Mouse (Mus musculus) frontal cortex, postnatal 36 days (tissue): ENCODE results near the gene A630095N17Rik.
"Not testable (repeated sequence)": the region's sequence is repeated elsewhere in the genome, so short reads cannot be mapped to it uniquely, and the experiment has no call there.

Source experiments
- DNase-seq, 2 experiments: peaks; one replicate each; pipeline ENCODE4 v3.0.0; 2022; ENCODE audit warnings: low spot score in 2 of 2

The A630095N17Rik gene

GRCm38 (mm10) chr1:75243411-75243810, 11.5 kb upstream of the A630095N17Rik start:
- no peak for DNase-seq

DNA sequence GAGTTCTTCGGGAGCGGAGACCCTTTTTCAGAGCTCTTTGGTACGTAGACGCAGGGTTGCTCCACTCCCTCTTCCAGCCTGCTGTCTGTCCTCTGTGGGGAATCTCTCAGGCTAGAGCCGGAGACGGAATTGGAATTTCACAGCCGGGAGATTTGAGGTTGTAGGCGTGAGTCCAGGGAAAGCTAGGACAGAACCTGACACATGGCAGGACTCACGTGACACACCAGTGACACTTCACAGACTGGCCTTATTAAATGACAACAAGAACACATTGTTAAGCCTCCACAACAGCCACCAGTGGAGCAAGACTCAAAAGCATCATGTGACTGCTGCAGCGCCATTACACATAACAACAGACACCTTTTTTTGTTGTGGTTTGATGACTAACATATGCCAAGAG, 7.7 kb upstream of the A630095N17Rik start:
- DNase-seq, result no peak

DNA sequence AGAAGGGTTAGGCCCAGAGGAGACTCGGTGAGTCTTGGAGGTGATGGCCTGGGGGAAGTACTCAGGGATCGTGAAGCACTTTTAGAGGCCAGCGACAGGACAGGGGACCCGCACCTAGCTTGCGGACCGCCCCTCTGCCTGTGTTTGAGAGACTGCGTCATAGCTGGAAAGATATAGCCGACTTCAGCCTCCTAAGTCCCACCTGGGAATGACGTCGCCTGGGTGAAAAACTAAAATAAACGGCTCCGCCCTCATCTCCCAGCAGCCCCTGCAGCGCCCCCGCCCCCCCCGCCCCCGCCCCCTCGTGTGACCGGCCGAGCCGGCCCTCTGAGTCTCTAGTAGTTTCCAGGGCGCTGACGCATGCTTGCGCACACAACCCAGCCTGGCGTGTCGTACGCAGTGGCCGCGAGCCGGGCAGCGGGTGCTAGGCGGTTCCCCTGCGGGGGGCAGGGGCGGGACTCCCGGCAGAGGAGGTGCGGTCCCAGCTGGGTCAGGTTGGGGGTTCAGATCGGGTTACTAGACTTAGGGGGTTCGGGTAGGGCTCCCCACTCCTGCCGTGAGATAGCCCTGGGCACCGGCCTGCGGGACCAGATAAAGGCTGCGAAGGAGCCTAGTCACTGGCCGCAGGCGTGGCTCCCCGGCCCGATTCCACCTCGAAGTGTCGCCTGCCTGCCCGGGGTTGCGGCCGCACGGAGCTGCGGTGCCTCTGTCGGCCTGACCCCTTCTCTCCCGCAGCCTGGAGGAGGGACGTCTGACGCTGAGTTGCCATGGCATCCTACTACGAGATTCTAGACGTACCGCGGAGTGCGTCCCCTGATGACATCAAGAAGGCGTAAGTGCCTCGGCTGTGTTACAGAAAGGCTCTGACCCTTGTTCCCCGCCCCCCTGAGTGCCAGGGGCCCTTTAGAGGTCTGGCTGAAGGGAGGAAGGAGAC, 4.5 kb upstream of the A630095N17Rik start, which contains the start of gene Dnajb2:
TSS of gene Dnajb2 (plus strand) at position 290 of the 934 bp plus-strand sequence.
- peak; percentile 82 to 83 for DNase-seq

GRCm38 (mm10) chr1:75234606-75235005, 2.7 kb upstream of the A630095N17Rik start:
- peak; percentile 64 to 79 for DNase-seq

DNA sequence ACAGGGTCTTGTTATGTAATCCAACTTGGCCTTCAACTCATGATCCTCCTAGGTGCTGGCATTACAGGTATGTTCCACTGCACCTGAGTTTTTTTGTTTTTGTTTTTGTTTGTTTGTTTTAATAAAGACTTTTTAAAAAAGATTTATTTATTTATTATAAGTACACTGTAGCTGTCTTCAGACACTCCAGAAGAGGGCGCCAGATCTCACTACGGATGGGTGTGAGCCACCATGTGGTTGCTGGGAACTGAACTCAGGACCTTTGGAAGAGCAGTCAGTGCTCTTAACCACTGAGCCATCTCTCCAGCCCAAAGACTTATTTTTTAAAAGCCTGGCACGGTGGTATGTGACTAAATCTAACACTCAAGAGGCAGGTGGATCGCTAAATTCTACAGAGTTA, 587 bp upstream of the A630095N17Rik start:
- DNase-seq, result not testable (repeated sequence)

DNA sequence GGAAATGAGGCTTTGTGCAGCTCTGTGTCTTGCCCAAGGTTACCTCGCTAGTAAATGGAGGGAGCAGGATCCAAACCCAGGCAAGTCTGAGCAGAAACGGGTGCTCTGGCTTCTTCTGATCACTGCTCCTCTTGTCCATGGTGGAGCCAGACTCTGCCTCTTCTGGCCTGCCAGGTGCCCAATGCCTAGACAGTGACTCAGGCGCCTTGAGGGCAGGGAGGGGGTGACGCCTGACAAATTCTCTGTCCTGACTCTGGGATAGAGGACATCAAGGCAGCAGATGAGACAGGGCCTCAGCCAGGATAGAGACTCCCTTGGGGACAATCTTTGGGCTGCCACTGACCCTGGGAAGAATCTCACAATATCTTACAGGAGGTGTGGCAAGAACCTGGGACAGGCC, 678 bp downstream of the A630095N17Rik start:
- DNase-seq, result no peak

DNA sequence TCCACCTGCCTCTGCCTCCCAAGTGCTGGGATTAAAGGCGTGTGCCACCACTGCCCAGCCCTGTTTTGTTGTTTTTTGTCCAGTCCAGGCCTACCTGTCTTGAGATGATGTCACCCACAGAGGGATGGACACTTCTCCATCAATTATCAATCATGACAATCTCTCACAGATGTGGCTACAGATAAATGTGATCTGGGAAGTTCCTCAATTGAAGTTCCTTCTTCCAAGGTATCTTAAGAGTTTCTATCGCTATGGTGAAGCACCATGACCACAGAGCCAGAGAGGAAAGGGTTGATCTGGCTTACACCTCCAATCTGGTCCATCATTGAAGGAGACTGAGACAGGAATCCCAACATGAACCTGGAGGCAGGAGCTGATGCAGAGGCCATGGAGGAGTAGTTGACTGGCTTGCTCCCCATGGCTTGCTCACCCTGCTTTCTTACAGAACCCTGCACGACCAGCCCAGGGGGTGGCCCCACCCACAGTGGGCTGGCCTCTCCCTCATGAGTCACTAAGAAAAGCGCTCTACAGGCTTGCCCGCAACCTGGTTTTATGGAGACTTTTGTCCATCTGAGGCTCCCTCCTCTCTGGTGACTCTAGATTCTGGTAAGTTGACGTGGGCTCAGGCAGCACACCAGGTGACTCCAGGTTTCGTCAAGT, 1.4 kb downstream of the A630095N17Rik start:
- no peak for DNase-seq

DNA sequence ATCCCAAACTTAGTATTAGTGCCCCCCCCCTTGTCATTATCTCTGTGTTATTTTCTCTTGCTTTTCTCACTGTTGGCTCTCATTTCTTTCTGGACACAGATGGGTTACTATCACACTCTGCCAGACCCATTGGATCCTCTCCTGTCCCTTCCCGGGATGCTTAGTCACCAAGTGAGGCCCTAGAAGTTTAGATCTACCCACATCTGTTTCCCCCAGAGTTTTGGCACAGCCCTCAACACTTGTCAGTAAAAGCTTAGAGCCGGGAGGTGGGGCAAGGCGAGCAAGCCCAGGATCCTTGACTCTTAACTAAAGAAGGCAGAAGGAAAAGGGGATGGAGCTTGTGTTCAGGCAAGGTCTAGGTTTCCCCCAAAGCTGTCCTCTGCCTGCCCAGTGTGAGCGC, 2.7 kb downstream of the A630095N17Rik start:
- DNase-seq, result no peak

GRCm38 (mm10) chr1:75227653-75228052, 4.2 kb downstream of the A630095N17Rik start:
- no peak for DNase-seq

- no peak for DNase-seq
These were observed 5.8 kb downstream of the A630095N17Rik start for GRCm38 (mm10) chr1:75226138-75226537.

GRCm38 (mm10) chr1:75225473-75225872, 6.4 kb downstream of the A630095N17Rik start:
- no peak for DNase-seq

DNA sequence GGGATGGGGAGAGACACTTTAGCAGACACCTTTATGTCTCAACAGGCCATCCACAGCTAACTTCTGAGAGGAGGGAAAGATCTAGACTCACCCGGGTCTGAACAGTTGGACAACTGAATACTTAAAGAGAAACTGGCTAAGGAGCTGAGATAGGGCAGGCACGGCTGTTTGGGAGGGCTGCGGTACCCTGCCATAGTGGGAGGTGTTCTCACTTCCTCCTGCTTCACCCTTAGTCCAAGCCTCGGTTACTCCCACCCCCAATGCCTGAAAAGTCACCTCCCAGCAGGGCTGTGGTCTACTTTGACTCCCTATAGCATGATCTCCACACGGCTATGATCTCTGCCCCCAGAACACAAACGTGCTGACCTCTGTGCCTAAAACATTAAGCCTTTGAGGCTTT, 8.4 kb downstream of the A630095N17Rik start:
- no peak for DNase-seq

DNA sequence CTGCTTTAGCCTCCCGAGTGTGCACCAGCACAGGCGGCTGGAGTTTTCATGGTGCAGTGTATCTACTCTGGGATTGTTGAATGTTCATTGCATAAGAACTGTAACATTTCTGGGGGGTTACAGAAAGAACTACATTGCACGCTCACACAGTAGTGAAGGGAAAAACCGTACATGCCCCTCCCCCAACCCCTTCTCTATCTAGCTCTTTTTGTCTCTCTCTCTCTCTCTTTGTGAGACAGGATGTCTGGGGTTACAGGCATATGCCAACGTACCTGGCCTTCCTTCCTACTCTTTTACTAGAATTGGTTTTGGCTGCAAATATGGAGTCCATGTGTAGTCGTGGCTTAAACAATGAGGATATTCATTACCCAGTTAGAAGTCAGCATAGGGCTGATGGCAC, 9.0 kb downstream of the A630095N17Rik start:
- no peak for DNase-seq

DNA sequence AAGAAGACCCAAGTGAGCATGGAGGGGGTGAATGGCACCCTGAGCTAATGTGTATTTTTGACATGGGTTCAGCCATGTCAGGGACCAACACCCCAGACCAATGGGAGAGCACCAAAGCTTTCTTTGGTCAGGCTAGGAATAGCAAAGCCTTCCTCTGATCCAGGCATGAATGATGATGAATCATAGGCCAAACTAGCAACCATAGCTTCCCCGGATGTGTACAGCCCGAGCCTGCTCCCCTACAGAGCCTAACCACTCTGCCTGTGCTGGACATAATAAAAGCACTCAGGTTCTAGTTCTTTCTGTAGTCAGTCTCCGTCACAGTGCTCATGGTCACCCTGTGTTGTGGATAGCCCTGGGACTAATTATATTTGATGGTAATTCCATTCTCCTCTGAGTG, 10.4 kb downstream of the A630095N17Rik start:
- DNase-seq, result no peak

GRCm38 (mm10) chr1:75219531-75219930, 12.4 kb downstream of the A630095N17Rik start, which contains the start of gene Tuba4a:
Gene Tuba4a, minus strand, starts transcription at chr1:75219865.
- DNase-seq, result no peak

DNA sequence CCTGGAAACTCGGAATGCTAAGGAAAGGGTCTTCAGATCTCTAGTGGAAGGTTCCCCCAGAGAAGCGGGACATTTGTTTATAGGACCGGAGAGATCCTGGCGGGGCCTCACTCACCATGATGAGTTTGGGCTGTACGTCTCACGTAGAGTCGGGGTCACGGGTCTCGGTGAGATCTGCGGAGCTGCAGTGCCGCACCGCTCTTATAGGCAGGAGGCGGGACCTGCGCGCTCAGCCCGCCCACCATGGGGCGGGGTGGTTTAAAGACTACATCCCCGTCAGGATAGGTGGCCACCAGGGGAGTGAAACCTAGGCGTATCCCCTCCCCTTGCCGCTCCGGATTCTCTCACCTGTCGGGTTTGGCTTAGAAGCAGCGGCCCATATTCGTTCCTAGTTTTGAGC, 12.8 kb downstream of the A630095N17Rik start:
- peak; percentile 91 to 95 for DNase-seq

- peak; percentile 74 to 77 for DNase-seq
These were observed 13.5 kb downstream of the A630095N17Rik start for GRCm38 (mm10) chr1:75218227-75219001.

- DNase-seq, result peak in 1 of 2 experiments; percentile 51
These were observed 14.0 kb downstream of the A630095N17Rik start for GRCm38 (mm10) chr1:75217893-75218226.

DNA sequence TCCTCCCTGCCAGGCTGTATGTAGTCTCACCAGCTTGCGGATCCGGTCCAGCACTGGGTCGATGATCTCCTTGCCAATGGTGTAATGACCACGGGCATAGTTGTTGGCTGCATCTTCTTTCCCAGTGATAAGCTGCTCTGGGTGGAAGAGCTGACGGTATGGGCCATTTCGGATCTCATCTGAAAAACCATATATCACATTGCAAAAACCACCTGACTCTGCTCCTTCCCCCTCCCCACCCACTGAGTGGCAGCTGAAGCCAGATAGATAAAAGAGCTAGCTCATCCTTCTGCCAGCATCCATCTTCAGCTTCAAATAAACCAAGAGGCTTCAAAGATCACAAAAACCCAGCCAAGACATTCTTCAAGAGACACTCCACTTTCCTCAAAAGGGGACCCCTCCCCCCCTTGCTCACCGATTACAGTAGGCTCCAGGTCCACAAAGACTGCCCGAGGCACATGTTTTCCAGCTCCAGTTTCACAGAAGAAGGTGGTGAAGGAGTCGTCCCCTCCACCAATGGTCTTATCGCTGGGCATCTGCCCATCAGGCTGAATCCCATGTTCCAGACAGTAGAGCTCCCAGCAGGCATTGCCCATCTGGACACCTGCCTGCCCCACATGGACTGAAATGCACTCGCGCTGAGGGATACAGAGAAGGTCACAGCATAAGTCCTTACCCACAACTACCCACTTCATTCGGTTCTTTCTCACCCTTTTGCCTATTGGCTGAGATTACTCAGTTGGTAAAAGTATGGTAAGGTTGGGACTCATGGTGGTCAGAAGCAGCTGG, 14.9 kb downstream of the A630095N17Rik start:
- no peak for DNase-seq

DNA sequence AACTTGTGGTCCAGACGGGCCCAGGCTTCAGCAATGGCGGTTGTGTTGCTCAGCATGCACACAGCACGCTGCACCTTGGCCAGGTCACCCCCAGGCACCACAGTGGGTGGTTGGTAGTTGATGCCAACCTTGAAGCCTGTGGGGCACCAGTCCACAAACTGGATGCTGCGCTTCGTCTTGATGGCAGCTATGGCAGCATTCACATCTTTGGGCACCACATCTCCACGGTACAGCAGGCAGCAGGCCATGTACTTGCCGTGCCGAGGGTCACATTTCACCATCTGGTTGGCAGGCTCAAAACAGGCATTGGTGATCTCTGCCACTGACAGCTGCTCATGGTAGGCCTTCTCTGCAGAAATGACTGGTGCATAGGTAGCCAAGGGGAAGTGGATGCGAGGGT, 16.1 kb downstream of the A630095N17Rik start:
- DNase-seq, result no peak

- peak; percentile 68 to 75 for DNase-seq
These were observed 17.0 kb downstream of the A630095N17Rik start for GRCm38 (mm10) chr1:75214886-75215285.
